ENCODE assay signal across 9 mouse cellular contexts in the genomic region with DNA sequence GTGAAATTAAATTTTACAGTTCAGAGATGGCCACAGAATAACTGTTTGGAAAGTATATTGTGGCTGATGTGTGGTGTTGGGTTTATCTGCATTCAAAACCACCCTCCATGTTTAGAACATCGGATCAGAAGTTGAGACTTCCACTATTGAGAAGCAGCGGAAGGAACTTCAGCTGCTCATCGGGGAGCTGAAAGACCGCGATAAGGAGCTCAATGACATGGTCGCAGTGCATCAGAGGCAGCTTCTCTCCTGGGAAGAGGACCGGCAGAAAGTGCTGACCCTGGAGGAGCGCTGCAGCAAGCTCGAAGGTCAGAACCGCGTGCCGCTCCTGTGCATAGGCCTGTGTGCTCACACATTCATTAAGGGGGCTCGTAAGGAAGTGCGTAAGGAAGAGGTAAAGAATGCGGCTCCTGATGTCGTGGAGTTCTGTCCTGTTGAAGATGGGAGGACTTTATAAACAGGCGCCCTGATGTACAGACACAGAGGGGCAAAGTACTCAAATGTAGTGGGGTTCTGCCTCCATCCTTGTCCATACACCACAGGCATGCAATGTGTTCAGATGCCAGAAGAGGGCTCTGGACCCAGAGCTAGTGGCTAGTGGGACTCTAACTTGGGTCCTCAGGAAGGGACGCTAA. TPM values are rescaled to one million over a fixed set of nuclear protein-coding genes. Genes with fewer than 3 reads are reported as not detected.
DNase-seq lines count a peak whose midpoint lies in the region; ATAC-seq lines count a peak whose summit lies in the region.
"Had no signal": no experiment of that assay in that cellular context is flagged by ENCODE, and none has a peak within 500 bp of the region (broad histone marks: within the 10 kb centered on the region; RNA-seq: fewer than 3 reads in every experiment).

No protein-coding gene starts in this region.

- 40% methylated on average over 18 of the region's 18 CpGs for WGBS in neural tube, embryonic 15.5 days
- 29% methylated on average over 18 of the region's 18 CpGs for WGBS in heart, embryonic 13.5 days

- peaks cover 5% of the 10 kb centered on the region; the same call in 1 of the 2 replicates for H3K36me3 ChIP-seq in erythroblast, embryonic 14.5 days (ENCODE audit: control insufficient read depth)
- H3K36me3 ChIP-seq in neural tube, embryonic 15.5 days = no peaks in the 10 kb centered on the region
- H3K36me3 ChIP-seq in heart, embryonic 13.5 days = peaks cover 7% of the 10 kb centered on the region

- DNase-seq in neural tube, embryonic 10.5 days (ENCODE audit: extremely low spot score, low spot score) = peak; percentile 33
- peak; percentile 41 for DNase-seq in mesoderm, embryonic 11.5 days (ENCODE audit: low read depth, low spot score)
- DNase-seq in thymus, adult 18-20 months = no peak
- no peak for DNase-seq in frontal cortex, postnatal 36 days (ENCODE audit: low spot score in 2 of 2)

- ATAC-seq in erythroblast, adult 5-6 weeks (replicated peaks; ENCODE audit: low FRiP score, poor library complexity, severe bottlenecking) = no peak
- ATAC-seq in neural tube, embryonic 15.5 days (ENCODE audit: low FRiP score) = no peak
- ATAC-seq in heart, embryonic 13.5 days (ENCODE audit: extremely low read depth, insufficient number of reproducible peaks, low FRiP score, low TSS enrichment) = no peak

- H3K4me2 ChIP-seq in neural tube, embryonic 15.5 days = no peak overlapping the region
- peak overlapping the region; percentile 39 for H3K4me2 ChIP-seq in heart, embryonic 13.5 days
- H3K4me2 ChIP-seq: lung, embryonic 15.5 days had no signal

- no peaks in the 10 kb centered on the region for H3K27me3 ChIP-seq in erythroblast, embryonic 14.5 days (ENCODE audit: control insufficient read depth)
- H3K27me3 ChIP-seq in neural tube, embryonic 15.5 days (replicated peaks) = no peaks in the 10 kb centered on the region
- H3K27me3 ChIP-seq in heart, embryonic 13.5 days (replicated peaks) = no peaks in the 10 kb centered on the region
- H3K27me3 ChIP-seq: lung, embryonic 15.5 days had no signal

- no peaks in the 10 kb centered on the region for H3K9me3 ChIP-seq in erythroblast, embryonic 14.5 days (ENCODE audit: control insufficient read depth, low read length)
- no peaks in the 10 kb centered on the region for H3K9me3 ChIP-seq in neural tube, embryonic 15.5 days (replicated peaks)
- no peaks in the 10 kb centered on the region for H3K9me3 ChIP-seq in heart, embryonic 13.5 days
- H3K9me3 ChIP-seq: lung, embryonic 15.5 days had no signal

- peak overlapping the region; percentile 64 for H3K4me3 ChIP-seq in erythroblast, embryonic 14.5 days (replicated peaks)
- H3K4me3 ChIP-seq in neural tube, embryonic 15.5 days (replicated peaks) = no peak overlapping the region
- H3K4me3 ChIP-seq in heart, embryonic 13.5 days = no peak overlapping the region
- H3K4me3 ChIP-seq: lung, embryonic 15.5 days had no signal

- no peak overlapping the region for H3K27ac ChIP-seq in neural tube, embryonic 15.5 days (replicated peaks)
- H3K27ac ChIP-seq in heart, embryonic 13.5 days (replicated peaks) = no peak overlapping the region
- H3K27ac ChIP-seq: lung, embryonic 15.5 days had no signal

- H3K4me1 ChIP-seq in erythroblast, embryonic 14.5 days (ENCODE audit: control insufficient read depth) = peaks cover 38% of the 10 kb centered on the region
- H3K4me1 ChIP-seq in neural tube, embryonic 15.5 days = peaks cover 8% of the 10 kb centered on the region; the same call in 1 of the 2 replicates
- H3K4me1 ChIP-seq in heart, embryonic 13.5 days = peaks cover 12% of the 10 kb centered on the region

- H3K9ac ChIP-seq in neural tube, embryonic 15.5 days (replicated peaks) = no peak overlapping the region
- H3K9ac ChIP-seq in heart, embryonic 13.5 days = peak overlapping the region; percentile 62; the same call in 1 of the 2 replicates
- H3K9ac ChIP-seq: lung, embryonic 15.5 days had no signal

RNA-seq across cellular contexts. Expression of gene Ccdc62, which starts 3.6 kb away (rescaled TPM):
- polyA plus RNA-seq in erythroblast, embryonic 14.5 days (2012) = 0.05 and 0.65 TPM in 2 replicates
- 0.19 TPM in 1 of 2 replicates, not detected in the other for total RNA-seq in erythroblast, adult 5-6 weeks (2015; ENCODE audit: low replicate concordance)
- 0.60 and 4.5 TPM in 2 replicates for total RNA-seq in erythroblast, adult 5-6 weeks (2017; ENCODE audit: low replicate concordance)
- polyA plus RNA-seq in neural tube, embryonic 15.5 days (2015; fragmentation: Nextera tagmentation; extraction: Ambion mirVana) = 5.0 and 6.6 TPM in 2 replicates
- 3.7 TPM in 2 replicates for polyA plus RNA-seq in heart, embryonic 13.5 days (2015; fragmentation: Nextera tagmentation; extraction: Ambion mirVana)

RNA-seq across cellular contexts. Expression of gene Gm43518, which starts 6.9 kb away (rescaled TPM):
- polyA plus RNA-seq in erythroblast, embryonic 14.5 days (2012) = not detected in 2 replicates
- not detected in 2 replicates for total RNA-seq in erythroblast, adult 5-6 weeks (2015; ENCODE audit: low replicate concordance)
- not detected in 2 replicates for total RNA-seq in erythroblast, adult 5-6 weeks (2017; ENCODE audit: low replicate concordance)
- polyA plus RNA-seq in neural tube, embryonic 15.5 days (2015; fragmentation: Nextera tagmentation; extraction: Ambion mirVana) = 4.3 and 5.9 TPM in 2 replicates
- 1.3 and 2.9 TPM in 2 replicates for polyA plus RNA-seq in heart, embryonic 13.5 days (2015; fragmentation: Nextera tagmentation; extraction: Ambion mirVana)

RNA-seq across cellular contexts. Expression of gene Denr, which starts 27.1 kb away (rescaled TPM):
- polyA plus RNA-seq in erythroblast, embryonic 14.5 days (2012) = 4.7 and 5.6 TPM in 2 replicates
- 7.1 and 10.0 TPM in 2 replicates for total RNA-seq in erythroblast, adult 5-6 weeks (2015; ENCODE audit: low replicate concordance)
- total RNA-seq in erythroblast, adult 5-6 weeks (2017; ENCODE audit: low replicate concordance) = 11.2 and 13.9 TPM in 2 replicates
- 120 and 123 TPM in 2 replicates for polyA plus RNA-seq in neural tube, embryonic 15.5 days (2015; fragmentation: Nextera tagmentation; extraction: Ambion mirVana)
- 81.9 and 97.3 TPM in 2 replicates for polyA plus RNA-seq in heart, embryonic 13.5 days (2015; fragmentation: Nextera tagmentation; extraction: Ambion mirVana)

RNA-seq across cellular contexts. Expression of gene Hip1r, which starts 39.4 kb away (rescaled TPM):
- polyA plus RNA-seq in erythroblast, embryonic 14.5 days (2012) = 0.37 and 0.38 TPM in 2 replicates
- 1.9 and 5.2 TPM in 2 replicates for total RNA-seq in erythroblast, adult 5-6 weeks (2015; ENCODE audit: low replicate concordance)
- 4.9 and 10.3 TPM in 2 replicates for total RNA-seq in erythroblast, adult 5-6 weeks (2017; ENCODE audit: low replicate concordance)
- polyA plus RNA-seq in neural tube, embryonic 15.5 days (2015; fragmentation: Nextera tagmentation; extraction: Ambion mirVana) = 24.1 and 31.0 TPM in 2 replicates
- polyA plus RNA-seq in heart, embryonic 13.5 days (2015; fragmentation: Nextera tagmentation; extraction: Ambion mirVana) = 4.7 and 5.6 TPM in 2 replicates

RNA-seq across cellular contexts. Expression of gene Hcar1, which starts 54.3 kb away (rescaled TPM):
- not detected in 2 replicates for polyA plus RNA-seq in erythroblast, embryonic 14.5 days (2012)
- not detected in 2 replicates for total RNA-seq in erythroblast, adult 5-6 weeks (2015; ENCODE audit: low replicate concordance)
- not detected in 2 replicates for total RNA-seq in erythroblast, adult 5-6 weeks (2017; ENCODE audit: low replicate concordance)
- 0.49 and 0.65 TPM in 2 replicates for polyA plus RNA-seq in neural tube, embryonic 15.5 days (2015; fragmentation: Nextera tagmentation; extraction: Ambion mirVana)
- 0.10 and 0.20 TPM in 2 replicates for polyA plus RNA-seq in heart, embryonic 13.5 days (2015; fragmentation: Nextera tagmentation; extraction: Ambion mirVana)

Comparison
In these comparisons a context has a peak if more than half of its experiments do, and no peak if none do; other contexts are left out.
1. DNase-seq: peak in neural tube, embryonic 10.5 days (single experiment) and mesoderm, embryonic 11.5 days (single experiment); none in thymus, adult 18-20 months (0 of 2) and frontal cortex, postnatal 36 days (0 of 2).
2. RNA of gene Denr, which starts 27.1 kb away (polyA plus RNA-seq): 120 to 123 TPM in neural tube, embryonic 15.5 days and 81.9 to 97.3 TPM in heart, embryonic 13.5 days; 4.7 to 5.6 TPM in erythroblast, embryonic 14.5 days; every median in the first group is over 10 times any median in the second.